Mouse (Mus musculus) bone marrow macrophage, adult 2 months (primary cell): ENCODE measurements around the gene Mog.

Source experiments
- CTCF ChIP-seq: IDR thresholded peaks from 2 replicates; pipeline ENCODE4 v1.5.1; 2012; ENCODE audit warnings: low read depth, mild to moderate bottlenecking, low read length, moderate library complexity
- POLR2A ChIP-seq: IDR thresholded peaks from 2 replicates; pipeline ENCODE4 v1.6.1; 2012; ENCODE audit warnings: mild to moderate bottlenecking, low read depth, low read length, borderline replicate concordance

DNA sequence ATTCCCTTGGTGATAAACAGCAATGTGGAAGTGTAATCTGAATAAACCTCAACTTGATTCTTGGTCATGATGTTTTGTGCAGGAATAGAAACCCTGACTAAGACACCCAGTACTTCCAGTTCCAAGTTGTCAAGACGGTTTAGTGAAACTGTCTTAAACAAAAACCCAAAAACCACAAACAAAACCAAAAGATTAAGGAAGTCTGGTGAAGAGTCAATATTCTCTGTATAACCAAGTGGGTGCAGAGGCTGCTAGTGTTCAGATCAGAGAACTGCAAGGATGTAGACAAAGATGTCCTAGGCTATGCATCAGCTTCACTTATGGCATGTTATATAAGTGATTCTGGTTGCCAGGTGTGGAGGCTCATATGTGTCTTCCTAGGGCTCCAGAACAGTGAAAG is 56.3 kb downstream of the Mog start:
- no peak for TF ChIP-seq CTCF
- TF ChIP-seq POLR2A = no peak
